Mouse (Mus musculus) hindbrain, embryonic 15.5 days (tissue): ENCODE data around the gene Atp5h. TPM values are rescaled to one million over a fixed set of nuclear protein-coding genes. Genes with fewer than 3 reads are reported as not detected.

ENCODE experiments used
- ATAC-seq: fragments of 200-750 bp; cut with Nextera tagmentation; 2 replicates; pipeline ENCODE4 v1.8.0; 2017; ENCODE audit warnings: low read depth, moderate number of reproducible peaks, moderate TSS enrichment; ENCODE audit not compliant: low FRiP score
- H3K27ac ChIP-seq: fragments of 300-500 bp; sonication (generic); replicated peaks from 2 replicates; pipeline ENCODE4 v1.5.1; 2015; ENCODE audit warnings: mild to moderate bottlenecking, inconsistent platforms
- H3K27me3 ChIP-seq: fragments of 300-500 bp; sonication (generic); 2 replicates; pipeline ENCODE4 v1.6.1; 2015; ENCODE audit warnings: control low read depth, inconsistent platforms
- H3K36me3 ChIP-seq: fragments of 300-500 bp; sonication (generic); 2 replicates; pipeline ENCODE4 v1.6.1; 2015; ENCODE audit warnings: control low read depth, inconsistent platforms
- H3K4me1 ChIP-seq: fragments of 300-500 bp; sonication (generic); replicated peaks from 2 replicates; pipeline ENCODE4 v1.6.1; 2015; ENCODE audit warnings: control low read depth, inconsistent platforms
- H3K4me2 ChIP-seq: fragments of 300-500 bp; sonication (generic); 2 replicates; pipeline ENCODE4 v1.6.1; 2015; ENCODE audit warnings: moderate library complexity, mild to moderate bottlenecking, inconsistent platforms
- H3K4me3 ChIP-seq: fragments of 300-500 bp; sonication (generic); 2 replicates; pipeline ENCODE4 v1.5.1; 2015; ENCODE audit warnings: mild to moderate bottlenecking, inconsistent platforms
- H3K9ac ChIP-seq: fragments of 300-500 bp; sonication (generic); 2 replicates; pipeline ENCODE4 v1.6.1; 2015; ENCODE audit warnings: inconsistent platforms
- H3K9me3 ChIP-seq: fragments of 300-500 bp; sonication (generic); 2 replicates; pipeline ENCODE4 v1.6.1; 2016; ENCODE audit warnings: control low read depth, inconsistent platforms
- WGBS: fragments of 180-500 bp; shearing (Covaris S2); methylation state at CpG from one replicate; pipeline ENCODE4 v1.1.7; 2015; 5-methylcytosine and 5-hydroxymethylcytosine counted together
- polyA plus RNA-seq: library from polyadenylated mRNA; unstranded; fragments of >200 nt; fragmentation: Nextera tagmentation; extraction: Ambion mirVana; gene quantifications from 2 replicates; pipeline ENCODE4 v1.2.1, GENCODE M21; 2015

Atp5h gene
- polyA plus RNA-seq, 1 experiment from 2014 or later = 877 TPM

DNA sequence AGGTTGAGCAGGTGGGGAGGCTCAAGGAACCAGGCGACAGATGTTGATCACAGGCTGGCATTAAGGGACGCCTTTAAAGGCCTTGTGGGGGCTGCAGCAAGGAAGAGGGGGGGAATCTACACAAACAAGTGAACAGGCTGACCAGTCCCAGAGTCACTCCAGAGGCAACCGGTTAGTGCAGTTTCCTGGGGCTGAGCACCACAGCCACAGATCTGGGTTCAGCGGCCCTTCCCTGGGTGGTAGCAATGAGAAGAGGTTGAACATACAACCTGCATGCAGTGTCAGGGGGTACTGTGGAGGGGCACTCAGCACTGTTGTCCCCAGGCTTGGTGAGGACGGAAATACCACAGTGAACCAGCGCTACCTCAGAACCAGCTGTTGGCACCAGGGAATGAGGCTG, 13.6 kb upstream of the Atp5h start:
- H3K4me1 ChIP-seq = peaks cover 13% of the 10 kb centered on the region
- no peak overlapping the region for H3K27ac ChIP-seq
- H3K4me2 ChIP-seq = no peak overlapping the region
- no peak overlapping the region for H3K4me3 ChIP-seq
- H3K9ac ChIP-seq = no peak overlapping the region
- H3K36me3 ChIP-seq = peaks cover 30% of the 10 kb centered on the region
- H3K9me3 ChIP-seq = no peaks in the 10 kb centered on the region
- 87% methylated on average over 6 of the region's 6 CpGs for WGBS
- no peaks in the 10 kb centered on the region for H3K27me3 ChIP-seq
- no peak for ATAC-seq

DNA sequence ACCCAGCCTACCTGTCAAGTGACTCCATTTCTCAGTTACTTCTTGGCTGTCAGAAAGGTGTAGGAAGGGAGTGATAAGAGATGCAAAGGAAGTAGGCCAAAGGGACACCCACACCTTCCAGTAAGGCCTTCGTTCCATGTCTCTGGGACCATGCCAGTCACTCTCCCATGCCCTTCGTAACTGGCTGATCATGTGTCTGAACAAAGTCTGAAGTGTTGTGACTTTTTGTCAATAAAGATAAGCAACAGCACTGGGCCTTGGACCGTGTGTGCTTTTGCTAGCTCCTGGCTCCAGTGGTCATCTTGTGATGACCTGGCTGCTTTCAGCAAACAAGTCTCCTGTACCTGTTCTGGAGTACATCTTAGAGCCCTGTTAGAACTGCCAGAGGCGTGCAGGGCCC, 13.1 kb upstream of the Atp5h start:
- H3K27me3 ChIP-seq = no peaks in the 10 kb centered on the region

DNA sequence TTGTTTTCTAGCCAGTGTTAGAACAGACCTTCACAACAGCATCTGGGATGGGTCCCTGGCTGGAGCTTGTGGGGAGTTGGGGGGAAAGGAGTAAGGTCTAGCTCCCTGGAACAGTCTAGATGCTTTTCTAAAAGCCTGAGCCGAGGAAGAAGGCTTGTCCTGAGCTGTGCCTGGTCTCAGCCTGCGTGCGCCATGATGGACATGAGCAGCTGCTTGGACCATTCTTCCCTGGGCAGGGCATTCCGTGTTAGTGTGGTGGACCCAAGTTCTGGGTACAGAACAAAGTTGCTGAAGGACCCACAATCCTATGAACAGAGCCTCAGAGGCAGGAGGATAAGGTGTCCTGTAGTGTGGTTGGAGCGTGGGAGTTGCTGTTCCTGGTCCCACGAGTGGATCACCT, 10.8 kb upstream of the Atp5h start:
- Histone ChIP-seq H3K36me3 (peaks cover 45% of the 10 kb centered on the region), H3K27ac (no peak overlapping the region), H3K9ac (no peak overlapping the region), H3K4me3 (no peak overlapping the region), H3K9me3 (no peaks in the 10 kb centered on the region), H3K27me3 (no peaks in the 10 kb centered on the region), H3K4me2 (no peak overlapping the region), H3K4me1 (peaks cover 15% of the 10 kb centered on the region)
- ATAC-seq = no peak
- 96% methylated on average over 6 of the region's 6 CpGs for WGBS

More for the DNA sequence above, 13.1 kb upstream of the Atp5h start:
- no peaks in the 10 kb centered on the region for H3K9me3 ChIP-seq
- no peak overlapping the region for H3K4me3 ChIP-seq
- whole genome bisulfite sequencing = 85% methylated on average over 4 of the region's 4 CpGs
- no peak overlapping the region for H3K27ac ChIP-seq
- peaks cover 17% of the 10 kb centered on the region for H3K4me1 ChIP-seq
- no peak overlapping the region for H3K9ac ChIP-seq
- no peak for ATAC-seq
- H3K36me3 ChIP-seq = peaks cover 30% of the 10 kb centered on the region
- H3K4me2 ChIP-seq = no peak overlapping the region

DNA sequence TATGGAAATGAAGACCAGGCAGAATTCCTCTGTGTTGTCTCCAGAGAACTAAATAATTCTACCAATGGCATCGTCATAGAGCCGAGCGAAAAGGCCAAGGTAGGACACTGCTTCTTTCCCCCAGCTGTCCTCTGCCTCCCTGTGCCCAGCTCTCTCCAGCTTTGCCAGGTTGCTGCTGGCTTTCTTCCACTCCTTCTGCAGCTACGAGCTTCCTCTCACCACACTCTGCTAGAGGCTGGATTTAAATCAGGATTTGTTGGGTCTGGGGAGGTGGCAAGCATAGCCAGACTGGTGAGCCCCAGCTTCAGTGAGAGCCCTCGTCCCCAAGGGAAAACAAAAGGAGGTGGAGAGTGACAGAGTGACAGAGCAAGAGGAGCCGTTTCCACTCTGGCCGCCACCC, 9.5 kb upstream of the Atp5h start:
- ATAC-seq = no peak
- H3K4me2 ChIP-seq = no peak overlapping the region
- 86% methylated on average over 7 of the region's 7 CpGs for WGBS
- no peak overlapping the region for H3K4me3 ChIP-seq
- H3K4me1 ChIP-seq = peaks cover 12% of the 10 kb centered on the region
- H3K36me3 ChIP-seq = peaks cover 48% of the 10 kb centered on the region
- H3K27ac ChIP-seq = no peak overlapping the region
- H3K9me3 ChIP-seq = no peaks in the 10 kb centered on the region
- H3K9ac ChIP-seq = no peak overlapping the region
- H3K27me3 ChIP-seq = no peaks in the 10 kb centered on the region

DNA sequence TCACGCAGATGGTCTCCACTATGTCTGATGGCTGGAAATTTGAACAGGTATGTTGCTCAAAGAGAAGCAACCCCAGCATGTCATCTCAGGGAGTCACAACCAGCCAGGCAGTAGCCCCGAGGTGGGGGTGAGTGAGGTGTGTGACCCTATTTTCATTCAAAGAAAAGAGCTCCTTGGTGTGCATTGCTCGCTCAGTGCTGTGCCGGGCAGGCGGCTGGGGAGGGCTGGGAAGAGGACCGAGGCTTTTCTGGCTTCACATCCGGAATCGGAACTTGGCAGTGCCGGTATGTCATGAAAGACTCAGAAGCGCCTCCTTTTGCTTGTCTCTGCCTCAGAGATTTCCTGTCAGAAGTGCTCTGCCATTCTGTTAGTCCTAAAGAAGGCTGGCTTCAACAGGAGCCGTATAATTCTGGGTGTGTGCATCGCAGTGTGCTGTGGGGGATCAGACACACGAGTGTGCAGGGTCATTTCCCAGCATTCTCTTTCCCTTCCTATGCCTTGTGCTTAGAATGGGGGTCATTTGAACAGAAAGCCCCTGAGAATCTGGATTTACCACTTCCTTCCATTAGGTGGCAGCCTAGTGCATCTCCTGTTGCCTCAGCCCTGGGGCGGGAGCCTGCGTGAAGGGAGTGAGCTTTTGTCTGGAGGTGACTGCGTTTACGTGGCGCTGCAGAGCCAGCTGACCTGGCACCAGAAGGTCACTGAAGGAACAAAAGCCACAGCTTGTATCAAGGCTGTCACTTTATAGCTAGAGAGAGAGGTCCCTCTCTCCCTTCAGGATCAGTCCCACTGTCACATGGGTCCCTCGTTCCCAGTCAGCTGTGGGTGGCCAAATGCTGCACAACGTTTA, 7.9 kb upstream of the Atp5h start:
- peak overlapping the region; percentile 36 for H3K4me2 ChIP-seq
- H3K9me3 ChIP-seq = no peaks in the 10 kb centered on the region
- peaks cover 48% of the 10 kb centered on the region for H3K36me3 ChIP-seq
- peaks cover 12% of the 10 kb centered on the region for H3K4me1 ChIP-seq
- ATAC-seq = peak; percentile 75
- 37% methylated on average over 20 of the region's 20 CpGs for WGBS
- peak overlapping the region; percentile 67 for H3K27ac ChIP-seq
- 0 out of 2 replicates have a peak overlapping the region, but pooled peaks have one; percentile 5 for H3K9ac ChIP-seq
- H3K27me3 ChIP-seq = no peaks in the 10 kb centered on the region
- H3K4me3 ChIP-seq = no peak overlapping the region

DNA sequence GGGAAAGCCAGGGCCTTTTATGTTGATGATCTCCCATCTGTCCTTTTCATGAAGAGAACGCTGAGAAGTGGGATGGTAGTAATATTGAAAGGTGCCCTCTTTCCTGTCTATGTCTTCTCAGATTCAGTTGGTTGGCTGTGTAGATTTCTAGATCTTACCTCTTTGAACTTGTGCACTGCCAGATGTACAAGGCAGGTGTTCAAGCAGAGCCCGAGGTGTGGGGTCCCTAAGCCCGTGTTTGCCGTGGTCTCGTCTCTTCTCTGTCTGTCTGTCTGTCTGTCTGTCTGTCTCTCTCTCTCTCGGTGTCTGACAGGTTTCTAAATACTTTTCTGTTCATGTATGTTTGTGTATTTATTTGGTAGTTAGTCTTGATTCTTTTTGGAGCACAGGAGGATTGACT, 5.9 kb upstream of the Atp5h start:
- Histone ChIP-seq H3K36me3 (peaks cover 31% of the 10 kb centered on the region), H3K4me1 (peaks cover 32% of the 10 kb centered on the region), H3K27me3 (no peaks in the 10 kb centered on the region), H3K9ac (no peak overlapping the region), H3K9me3 (no peaks in the 10 kb centered on the region), H3K4me3 (no peak overlapping the region), H3K27ac (no peak overlapping the region), H3K4me2 (no peak overlapping the region)
- no peak for ATAC-seq
- whole genome bisulfite sequencing = 95% methylated on average over 6 of the region's 6 CpGs

DNA sequence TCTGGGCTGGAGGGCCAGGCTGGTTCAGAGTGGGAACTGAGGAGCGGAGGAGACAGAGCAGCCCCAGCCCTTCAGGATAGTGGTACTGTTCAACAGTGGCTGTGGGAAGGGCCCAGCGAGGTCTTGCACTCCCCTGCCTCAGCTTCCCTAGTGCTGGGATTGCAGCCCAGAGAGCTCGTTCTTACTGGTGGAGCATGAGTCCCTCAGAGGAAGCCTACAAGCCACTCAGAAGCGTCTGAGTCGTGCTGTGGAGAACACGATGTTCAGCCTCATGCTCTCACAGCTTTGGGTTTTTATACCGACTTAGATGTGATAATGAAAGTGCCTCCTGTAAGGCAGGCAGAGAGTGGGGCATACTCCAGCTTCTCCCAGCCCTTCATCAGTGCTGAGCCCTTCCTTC, 4.9 kb upstream of the Atp5h start:
- Histone ChIP-seq H3K27ac (no peak overlapping the region), H3K4me3 (no peak overlapping the region), H3K36me3 (peaks cover 21% of the 10 kb centered on the region), H3K4me2 (no peak overlapping the region), H3K27me3 (no peaks in the 10 kb centered on the region), H3K9ac (no peak overlapping the region), H3K9me3 (no peaks in the 10 kb centered on the region), H3K4me1 (peaks cover 34% of the 10 kb centered on the region)
- 89% methylated on average over 7 of the region's 7 CpGs for WGBS
- ATAC-seq = no peak

DNA sequence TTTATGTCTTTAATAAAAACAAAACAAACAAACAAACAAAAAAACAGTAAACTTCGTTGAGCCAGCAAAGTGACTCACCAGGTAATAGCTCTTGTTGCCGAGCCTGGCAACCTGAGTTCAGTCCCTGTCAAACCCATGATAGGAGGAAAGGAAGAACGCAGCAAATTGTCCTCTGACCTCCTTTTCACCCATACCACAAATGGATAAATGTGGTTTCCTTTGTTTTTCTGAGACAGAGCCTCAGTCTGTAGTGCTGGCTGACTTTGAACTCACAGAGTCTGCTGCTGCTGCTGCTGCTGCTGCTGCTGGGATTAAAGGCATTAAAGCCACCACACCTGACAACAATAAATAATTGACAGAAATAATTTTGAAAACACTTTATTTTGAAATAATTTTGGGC, 3.3 kb upstream of the Atp5h start:
- Histone ChIP-seq H3K36me3 (peaks cover 17% of the 10 kb centered on the region), H3K27me3 (no peaks in the 10 kb centered on the region), H3K4me3 (no peak overlapping the region), H3K27ac (no peak overlapping the region), H3K4me1 (peaks cover 44% of the 10 kb centered on the region), H3K4me2 (no peak overlapping the region), H3K9me3 (no peaks in the 10 kb centered on the region), H3K9ac (no peak overlapping the region)
- WGBS = 84% methylated on average over 3 of the region's 3 CpGs
- no peak for ATAC-seq

DNA sequence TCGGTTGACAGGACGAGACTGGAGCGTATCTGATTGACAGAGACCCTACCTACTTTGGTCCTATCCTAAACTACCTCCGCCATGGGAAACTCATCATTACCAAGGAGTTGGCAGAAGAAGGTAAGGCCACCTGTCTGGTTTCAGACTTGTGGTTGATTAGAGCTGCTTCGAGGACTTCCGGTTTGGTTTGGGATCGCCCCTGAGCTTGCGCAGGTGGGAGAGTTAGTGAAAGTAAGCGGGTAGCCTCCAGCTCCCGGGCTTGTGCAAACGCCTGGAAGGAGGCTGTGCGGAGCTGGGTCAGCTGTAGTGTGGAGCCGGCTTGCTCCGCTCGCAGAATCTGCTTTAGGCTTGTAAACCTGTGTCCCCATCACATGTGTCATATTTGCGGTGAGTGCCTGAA, 2.2 kb upstream of the Atp5h start:
- no peak for ATAC-seq
- H3K4me1 ChIP-seq = peaks cover 35% of the 10 kb centered on the region
- H3K36me3 ChIP-seq = peaks cover 20% of the 10 kb centered on the region
- WGBS = 94% methylated on average over 16 of the region's 16 CpGs
- no peak overlapping the region for H3K27ac ChIP-seq
- peak overlapping the region; percentile 94; the same call in 1 of the 2 replicates for H3K4me2 ChIP-seq
- H3K9me3 ChIP-seq = no peaks in the 10 kb centered on the region
- H3K9ac ChIP-seq = no peak overlapping the region
- H3K4me3 ChIP-seq = no peak overlapping the region
- H3K27me3 ChIP-seq = no peaks in the 10 kb centered on the region

DNA sequence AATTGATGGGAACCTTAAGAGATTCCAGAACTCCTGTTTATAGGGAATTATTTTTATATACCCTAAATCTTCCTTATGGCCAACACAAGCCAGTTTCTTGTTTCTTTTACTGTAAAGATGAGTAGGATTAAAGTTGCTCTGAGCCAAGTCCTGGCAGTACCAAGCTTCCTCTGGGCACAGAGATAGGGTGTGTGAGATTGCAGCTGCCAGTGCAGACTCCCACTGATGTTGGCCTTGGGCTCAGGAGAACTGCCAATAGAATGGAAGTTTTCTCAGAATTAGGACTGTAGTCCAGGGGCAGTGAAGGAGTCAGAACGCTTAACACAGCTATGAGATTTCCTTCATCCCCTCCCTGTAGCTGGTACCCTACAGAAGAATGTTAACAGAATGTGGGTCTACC, 1.6 kb upstream of the Atp5h start:
- Histone ChIP-seq H3K27ac (no peak overlapping the region; the same call in 1 of the 2 replicates), H3K36me3 (peaks cover 20% of the 10 kb centered on the region), H3K4me3 (peak overlapping the region; percentile 71), H3K4me2 (peak overlapping the region; percentile 94), H3K9me3 (no peaks in the 10 kb centered on the region), H3K4me1 (peaks cover 35% of the 10 kb centered on the region), H3K9ac (peak overlapping the region; percentile 91; the same call in 1 of the 2 replicates), H3K27me3 (no peaks in the 10 kb centered on the region)
- ATAC-seq = no peak
- 58% methylated on average over 1 of the region's 1 CpGs for WGBS

DNA sequence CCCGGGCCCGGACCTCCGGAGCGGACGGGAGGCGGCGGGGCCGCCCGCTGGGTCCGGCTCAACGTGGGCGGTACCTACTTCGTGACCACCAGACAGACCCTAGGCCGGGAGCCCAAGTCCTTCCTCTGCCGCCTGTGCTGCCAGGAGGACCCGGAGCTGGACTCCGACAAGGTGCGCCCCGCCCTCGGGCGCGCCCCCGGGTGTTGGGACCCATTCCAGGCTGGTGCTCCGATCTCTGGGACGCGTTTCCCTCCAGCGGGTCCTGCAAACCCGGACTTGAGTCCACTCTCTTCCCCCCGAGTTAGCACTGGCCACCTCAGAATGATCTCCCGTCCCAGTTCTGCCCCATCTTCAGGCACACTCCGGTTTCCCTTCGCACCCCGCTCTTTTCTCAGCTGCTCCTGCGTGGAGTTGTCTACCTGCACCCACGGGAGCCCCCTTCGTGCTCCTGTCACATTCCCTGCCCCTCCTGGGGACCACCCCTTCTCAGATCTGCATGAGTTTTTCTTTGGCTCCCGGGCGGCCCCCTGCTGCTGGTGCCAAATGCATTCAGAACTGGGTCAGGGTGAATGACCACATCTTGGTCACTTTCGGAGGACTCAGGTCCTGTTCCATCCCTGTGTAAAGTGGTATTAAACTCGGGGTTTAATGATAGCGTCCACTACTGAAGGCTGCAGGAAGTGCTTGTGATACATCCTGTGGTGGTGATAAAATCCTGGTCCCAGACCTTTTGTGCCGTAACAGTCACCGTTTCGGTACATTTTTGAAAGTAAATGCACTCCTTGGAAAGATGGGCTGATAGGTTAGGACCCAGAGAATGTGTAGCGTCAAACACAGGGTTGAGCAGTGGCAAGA, 801 bp upstream of the Atp5h start:
- Histone ChIP-seq H3K4me3 (peak overlapping the region; percentile 71), H3K4me1 (peaks cover 35% of the 10 kb centered on the region), H3K27me3 (no peaks in the 10 kb centered on the region), H3K36me3 (peaks cover 23% of the 10 kb centered on the region), H3K27ac (peak overlapping the region; percentile 92), H3K9ac (peak overlapping the region; percentile 91), H3K4me2 (peak overlapping the region; percentile 94), H3K9me3 (no peaks in the 10 kb centered on the region)
- 2% methylated on average over 44 of the region's 45 CpGs for whole genome bisulfite sequencing
- peak; percentile 67 for ATAC-seq

DNA sequence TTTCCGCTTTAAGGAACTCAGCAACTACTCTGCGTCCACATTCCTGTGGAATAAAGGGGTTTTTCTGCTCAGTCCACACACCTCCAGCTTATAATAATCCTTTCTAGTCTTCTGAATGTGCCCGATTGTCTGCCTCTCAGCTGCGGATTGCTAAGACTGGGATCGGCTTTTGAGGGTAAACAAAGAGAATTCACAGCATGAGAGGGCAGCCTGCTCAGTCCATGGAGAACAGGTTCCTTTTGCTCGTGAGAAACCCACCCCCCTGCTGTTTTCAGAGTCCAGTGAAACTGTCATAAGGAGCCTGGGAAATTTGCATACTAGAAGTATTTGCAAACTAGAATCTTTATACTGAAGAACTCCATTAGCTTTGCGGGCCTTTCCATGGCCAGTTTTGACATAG, 10.2 kb downstream of the Atp5h start:
- peaks cover 41% of the 10 kb centered on the region for H3K4me1 ChIP-seq
- WGBS = 26% methylated on average over 7 of the region's 7 CpGs
- no peaks in the 10 kb centered on the region for H3K27me3 ChIP-seq
- peaks cover 27% of the 10 kb centered on the region for H3K36me3 ChIP-seq
- no peak for ATAC-seq
- H3K4me3 ChIP-seq = no peak overlapping the region
- peak overlapping the region; percentile 63 for H3K27ac ChIP-seq
- H3K4me2 ChIP-seq = no peak overlapping the region
- no peaks in the 10 kb centered on the region for H3K9me3 ChIP-seq
- H3K9ac ChIP-seq = no peak overlapping the region
